Mouse (Mus musculus) erythroblast, embryonic 14.5 days (primary cell): Measurements from ENCODE around the gene Hsf2bp. TPM values are rescaled to one million over a fixed set of nuclear protein-coding genes. Genes with fewer than 3 reads are reported as not detected.

Experiments used
- H3K27me3 ChIP-seq: 2 replicates; pipeline ENCODE4 v1.6.1; 2012; ENCODE audit warnings: inconsistent platforms; ENCODE audit not compliant: control insufficient read depth
- H3K36me3 ChIP-seq: 2 replicates; pipeline ENCODE4 v1.6.1; 2012; ENCODE audit warnings: mild to moderate bottlenecking, inconsistent platforms; ENCODE audit not compliant: control insufficient read depth
- H3K4me1 ChIP-seq: 2 replicates; pipeline ENCODE4 v1.6.1; 2012; ENCODE audit warnings: inconsistent platforms; ENCODE audit not compliant: control insufficient read depth
- H3K4me3 ChIP-seq: replicated peaks from 2 replicates; pipeline ENCODE3; 2012; ENCODE audit warnings: moderate library complexity, mild to moderate bottlenecking, inconsistent platforms
- H3K9me3 ChIP-seq: 2 replicates; pipeline ENCODE4 v1.6.1; 2012; ENCODE audit warnings: low read length, inconsistent platforms, mixed read lengths; ENCODE audit not compliant: control insufficient read depth
- GATA1 ChIP-seq: IDR thresholded peaks from 2 replicates; pipeline ENCODE4 v1.6.1; 2012; ENCODE audit warnings: low read length, inconsistent platforms, mixed read lengths
- TAL1 ChIP-seq: IDR thresholded peaks from 3 replicates; pipeline ENCODE4 v1.6.1; 2012; ENCODE audit warnings: low read length, inconsistent platforms, mixed read lengths
- polyA plus RNA-seq: library from polyadenylated mRNA; stranded (reverse); fragments of >175 nt; gene quantifications from 2 replicates; pipeline ENCODE4 v1.2.3, GENCODE M21; 2012

Hsf2bp gene
- polyA plus RNA-seq, 1 experiment: not detected

GRCm38 (mm10) chr17:31927895-31928626 is 108.1 kb downstream of the Hsf2bp start:
- no peaks in the 10 kb centered on the region for H3K27me3 ChIP-seq
- TF ChIP-seq TAL1 (no peak), GATA1 (no peak)
- H3K9me3 ChIP-seq: no peaks in the 10 kb centered on the region
- peaks cover 7% of the 10 kb centered on the region for H3K4me1 ChIP-seq
- no peaks in the 10 kb centered on the region for H3K36me3 ChIP-seq
- H3K4me3 ChIP-seq: no peak overlapping the region

DNA sequence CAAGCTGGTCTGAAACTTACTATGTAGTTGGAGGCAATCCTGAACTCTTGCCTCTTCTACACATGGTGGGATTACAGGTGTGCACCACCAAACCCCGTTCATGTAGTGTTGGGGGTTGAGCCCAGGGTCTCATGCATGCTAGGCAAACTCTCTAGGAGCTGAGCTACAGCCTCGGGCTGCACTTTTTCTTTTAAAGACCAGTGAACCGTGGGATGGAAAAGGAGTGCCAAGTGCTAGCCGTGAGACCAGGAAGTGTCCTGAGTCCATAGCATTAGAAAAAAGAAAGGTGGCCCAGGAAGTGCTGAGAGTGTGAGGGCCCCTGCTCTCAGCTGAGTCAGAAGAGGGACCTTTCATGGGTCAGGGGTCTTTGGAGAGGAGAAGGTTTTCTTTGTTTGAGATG is 111.9 kb downstream of the Hsf2bp start:
- H3K4me3 ChIP-seq: no peak overlapping the region
- TF ChIP-seq GATA1 (no peak), TAL1 (no peak)
- no peaks in the 10 kb centered on the region for H3K9me3 ChIP-seq
- H3K27me3 ChIP-seq: no peaks in the 10 kb centered on the region
- H3K4me1 ChIP-seq: peaks cover 3% of the 10 kb centered on the region
- no peaks in the 10 kb centered on the region for H3K36me3 ChIP-seq

GRCm38 (mm10) chr17:31923310-31923970 is 112.7 kb downstream of the Hsf2bp start:
- Histone ChIP-seq H3K27me3 (no peaks in the 10 kb centered on the region), H3K9me3 (no peaks in the 10 kb centered on the region), H3K4me1 (peaks cover 3% of the 10 kb centered on the region), H3K4me3 (no peak overlapping the region), H3K36me3 (no peaks in the 10 kb centered on the region)
- TF ChIP-seq TAL1 (no peak), GATA1 (no peak)

DNA sequence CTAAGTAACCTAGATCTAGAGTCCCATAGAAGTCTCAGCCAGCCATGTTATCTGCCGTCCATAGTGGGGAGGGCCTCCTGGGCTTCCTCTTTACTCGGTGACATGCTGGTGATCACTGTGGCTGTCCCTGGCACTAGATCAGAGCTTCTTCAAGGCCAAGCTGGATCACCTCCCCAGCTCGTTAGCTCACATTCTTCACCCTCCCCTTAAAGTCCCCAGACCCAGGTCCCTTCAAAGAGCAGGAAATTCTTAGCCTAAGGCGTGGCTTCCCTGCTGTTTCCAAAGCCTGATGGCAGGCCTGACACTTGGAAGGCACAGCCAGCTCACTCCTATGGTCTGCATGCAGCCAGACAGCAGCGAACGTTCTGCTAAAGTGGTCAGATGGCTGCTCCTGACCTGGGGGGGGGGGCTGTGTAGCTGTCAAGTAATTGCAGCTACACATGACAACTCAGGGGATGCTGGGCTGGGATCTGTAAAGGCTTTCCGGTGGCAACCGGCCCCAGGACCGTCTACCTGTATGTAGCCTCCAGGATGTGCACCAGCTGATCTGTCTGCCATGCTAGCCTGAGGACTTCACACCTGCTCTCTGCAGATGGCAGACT is 115.5 kb downstream of the Hsf2bp start:
- no peaks in the 10 kb centered on the region for H3K36me3 ChIP-seq
- TF ChIP-seq GATA1 (no peak), TAL1 (no peak)
- no peaks in the 10 kb centered on the region for H3K9me3 ChIP-seq
- no peaks in the 10 kb centered on the region for H3K27me3 ChIP-seq
- H3K4me3 ChIP-seq: no peak overlapping the region
- peaks cover 3% of the 10 kb centered on the region for H3K4me1 ChIP-seq

GRCm38 (mm10) chr17:31919599-31919998 is 116.5 kb downstream of the Hsf2bp start:
- Histone ChIP-seq H3K4me3 (no peak overlapping the region), H3K27me3 (no peaks in the 10 kb centered on the region), H3K9me3 (no peaks in the 10 kb centered on the region), H3K4me1 (peaks cover 7% of the 10 kb centered on the region), H3K36me3 (no peaks in the 10 kb centered on the region)
- TF ChIP-seq TAL1 (no peak), GATA1 (no peak)

GRCm38 (mm10) chr17:31918374-31918773 is 117.8 kb downstream of the Hsf2bp start:
- Histone ChIP-seq H3K4me3 (no peak overlapping the region), H3K27me3 (no peaks in the 10 kb centered on the region), H3K4me1 (peaks cover 7% of the 10 kb centered on the region), H3K36me3 (no peaks in the 10 kb centered on the region), H3K9me3 (no peaks in the 10 kb centered on the region)
- TF ChIP-seq TAL1 (no peak), GATA1 (no peak)

DNA sequence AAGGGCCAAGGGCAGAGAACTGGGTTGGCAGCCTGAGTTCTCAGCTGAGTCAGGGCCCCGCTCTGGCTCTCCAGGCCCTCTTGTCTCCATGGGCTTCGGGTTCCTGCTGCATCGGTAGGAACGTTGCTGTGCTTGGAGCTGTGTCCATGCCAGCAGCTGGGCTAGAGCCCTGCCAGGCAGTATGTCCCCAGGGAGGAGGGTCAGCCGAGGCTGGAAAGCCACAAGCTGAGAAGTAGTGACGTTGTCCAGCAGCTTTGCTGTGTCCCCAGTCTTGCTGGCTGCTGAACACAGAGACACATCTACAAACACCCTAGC is 119.7 kb downstream of the Hsf2bp start:
- H3K4me1 ChIP-seq: peaks cover 7% of the 10 kb centered on the region
- H3K9me3 ChIP-seq: no peaks in the 10 kb centered on the region
- TF ChIP-seq GATA1 (no peak), TAL1 (no peak)
- H3K36me3 ChIP-seq: no peaks in the 10 kb centered on the region
- no peak overlapping the region for H3K4me3 ChIP-seq
- H3K27me3 ChIP-seq: no peaks in the 10 kb centered on the region

GRCm38 (mm10) chr17:31915756-31916460 is 120.2 kb downstream of the Hsf2bp start:
- no peaks in the 10 kb centered on the region for H3K27me3 ChIP-seq
- no peaks in the 10 kb centered on the region for H3K36me3 ChIP-seq
- no peak overlapping the region for H3K4me3 ChIP-seq
- no peak for TF ChIP-seq TAL1
- no peak for TF ChIP-seq GATA1
- no peaks in the 10 kb centered on the region for H3K9me3 ChIP-seq
- peaks cover 10% of the 10 kb centered on the region for H3K4me1 ChIP-seq

DNA sequence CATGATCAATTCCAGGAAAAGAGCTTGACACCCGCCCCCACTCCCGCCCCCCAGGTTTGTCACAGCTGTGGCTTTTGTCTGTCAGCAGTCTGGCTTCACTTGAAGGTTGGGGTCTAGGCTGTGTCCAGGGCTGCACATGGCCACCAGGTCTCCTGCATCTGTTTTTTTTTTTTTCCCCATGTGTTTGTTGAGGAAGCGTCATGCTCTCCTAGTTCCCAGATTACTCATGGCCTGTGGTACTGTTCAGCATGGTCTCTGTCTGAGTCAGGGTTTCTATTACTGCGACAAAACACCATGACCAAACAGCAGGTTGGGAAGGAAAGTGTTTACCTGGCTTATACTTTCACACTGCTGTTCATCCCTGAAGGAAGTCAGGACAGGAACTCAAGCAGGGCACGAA is 121.8 kb downstream of the Hsf2bp start:
- H3K4me1 ChIP-seq: peaks cover 10% of the 10 kb centered on the region
- no peaks in the 10 kb centered on the region for H3K36me3 ChIP-seq
- TF ChIP-seq GATA1 (no peak), TAL1 (no peak)
- H3K27me3 ChIP-seq: no peaks in the 10 kb centered on the region
- no peak overlapping the region for H3K4me3 ChIP-seq
- H3K9me3 ChIP-seq: no peaks in the 10 kb centered on the region
